Mouse (Mus musculus) E14TG2a.4 (cell line): ENCODE results near the gene Nhlh2.

ENCODE experiments used
- CTCF ChIP-seq: conservative IDR thresholded peaks from 2 replicates; pipeline ENCODE4 v1.5.1; 2014; ENCODE audit warnings: low read length
- NANOG ChIP-seq: IDR thresholded peaks from 2 replicates; pipeline ENCODE4 v1.6.1; 2014; ENCODE audit warnings: borderline replicate concordance, low read length, mixed read lengths

DNA sequence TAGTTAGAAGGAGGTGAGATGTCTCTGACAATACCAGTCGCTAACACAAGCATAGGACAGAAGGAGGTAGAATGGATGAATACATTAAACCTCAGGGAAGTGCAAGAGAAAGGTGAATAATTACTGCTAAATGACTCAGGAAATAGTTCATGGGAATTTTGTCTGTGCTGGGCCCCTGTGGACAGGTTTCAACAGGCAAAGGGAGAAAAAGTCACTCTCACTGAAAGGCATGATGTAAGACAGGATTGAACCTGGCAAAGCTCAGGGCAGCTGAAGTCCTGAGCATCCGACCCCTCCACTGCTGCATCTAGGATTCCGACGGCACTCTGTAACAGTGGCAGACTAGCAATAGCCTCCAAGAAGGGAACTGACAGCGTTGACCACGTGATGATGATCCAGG is 28.7 kb downstream of the Nhlh2 start:
- TF ChIP-seq CTCF: no peak
- no peak for TF ChIP-seq NANOG
